Mouse (Mus musculus): ENCODE measurements around the gene Gpatch2. TPM values are rescaled to one million over a fixed set of nuclear protein-coding genes. Genes with fewer than 3 reads are reported as not detected.

Gpatch2 gene
- total RNA-seq (2021), result 10 to 100 TPM; 17.9 to 24.2 TPM

- peak; percentile 67 to 68 for DNase-seq (ENCODE audit: extremely low spot score in 1 of 2, low spot score in 1 of 2)
Measured at GRCm38 (mm10) chr1:187215181-187216116, at the start of gene Gpatch2, which contains the start of gene Spata17. TSS of gene Gpatch2 (plus strand) at chr1:187215508. TSS of gene Spata17 (minus strand) at chr1:187215465.

- no peak for DNase-seq (ENCODE audit: extremely low spot score in 1 of 2, low spot score in 1 of 2)
Measured at GRCm38 (mm10) chr1:187169646-187170045, 45.7 kb upstream of the Gpatch2 start.

GRCm38 (mm10) chr1:187170361-187170760, 44.9 kb upstream of the Gpatch2 start:
- no peak for DNase-seq (ENCODE audit: extremely low spot score in 1 of 2, low spot score in 1 of 2)

GRCm38 (mm10) chr1:187175991-187176390, 39.3 kb upstream of the Gpatch2 start:
- DNase-seq (ENCODE audit: extremely low spot score in 1 of 2, low spot score in 1 of 2), result no peak

GRCm38 (mm10) chr1:187178546-187178945, 36.8 kb upstream of the Gpatch2 start:
- DNase-seq (ENCODE audit: extremely low spot score in 1 of 2, low spot score in 1 of 2), result no peak

- DNase-seq (ENCODE audit: extremely low spot score in 1 of 2, low spot score in 1 of 2), result no peak
Measured at GRCm38 (mm10) chr1:187205506-187205905, 9.8 kb upstream of the Gpatch2 start.

- no peak for DNase-seq (ENCODE audit: extremely low spot score in 1 of 2, low spot score in 1 of 2)
Measured at GRCm38 (mm10) chr1:187209496-187209895, 5.8 kb upstream of the Gpatch2 start.

- DNase-seq (ENCODE audit: extremely low spot score in 1 of 2, low spot score in 1 of 2), result no peak
Measured at GRCm38 (mm10) chr1:187210736-187211135, 4.6 kb upstream of the Gpatch2 start.

- DNase-seq (ENCODE audit: extremely low spot score in 1 of 2, low spot score in 1 of 2), result no peak
Measured at GRCm38 (mm10) chr1:187216620-187217410, 1.5 kb downstream of the Gpatch2 start.

GRCm38 (mm10) chr1:187220756-187221155, 5.4 kb downstream of the Gpatch2 start:
- no peak for DNase-seq (ENCODE audit: extremely low spot score in 1 of 2, low spot score in 1 of 2)

- DNase-seq (ENCODE audit: extremely low spot score in 1 of 2, low spot score in 1 of 2), result no peak
Measured at GRCm38 (mm10) chr1:187226328-187227025, 11.2 kb downstream of the Gpatch2 start.

GRCm38 (mm10) chr1:187228414-187229146, 13.3 kb downstream of the Gpatch2 start:
- no peak for DNase-seq (ENCODE audit: extremely low spot score in 1 of 2, low spot score in 1 of 2)

- DNase-seq (ENCODE audit: extremely low spot score in 1 of 2, low spot score in 1 of 2), result no peak
Measured at GRCm38 (mm10) chr1:187230255-187230654, 14.9 kb downstream of the Gpatch2 start.

- DNase-seq (ENCODE audit: extremely low spot score in 1 of 2, low spot score in 1 of 2), result no peak
Measured at GRCm38 (mm10) chr1:187232196-187232955, 17.1 kb downstream of the Gpatch2 start.

GRCm38 (mm10) chr1:187232996-187233615, 17.8 kb downstream of the Gpatch2 start:
- DNase-seq (ENCODE audit: extremely low spot score in 1 of 2, low spot score in 1 of 2), result no peak

- no peak for DNase-seq (ENCODE audit: extremely low spot score in 1 of 2, low spot score in 1 of 2)
Measured at GRCm38 (mm10) chr1:187235161-187235560, 19.9 kb downstream of the Gpatch2 start.

GRCm38 (mm10) chr1:187236296-187236695, 21.0 kb downstream of the Gpatch2 start:
- DNase-seq (ENCODE audit: extremely low spot score in 1 of 2, low spot score in 1 of 2), result no peak

GRCm38 (mm10) chr1:187238061-187238460, 22.8 kb downstream of the Gpatch2 start:
- no peak for DNase-seq (ENCODE audit: extremely low spot score in 1 of 2, low spot score in 1 of 2)

- DNase-seq (ENCODE audit: extremely low spot score in 1 of 2, low spot score in 1 of 2), result no peak
Measured at GRCm38 (mm10) chr1:187240304-187240703, 25.0 kb downstream of the Gpatch2 start.
